Mouse (Mus musculus): ENCODE data around the gene Osbpl8. TPM values are rescaled to one million over a fixed set of nuclear protein-coding genes. Genes with fewer than 3 reads are reported as not detected.

The Osbpl8 gene
- polyA plus RNA-seq, 1 experiment, result 0.51 TPM

DNA sequence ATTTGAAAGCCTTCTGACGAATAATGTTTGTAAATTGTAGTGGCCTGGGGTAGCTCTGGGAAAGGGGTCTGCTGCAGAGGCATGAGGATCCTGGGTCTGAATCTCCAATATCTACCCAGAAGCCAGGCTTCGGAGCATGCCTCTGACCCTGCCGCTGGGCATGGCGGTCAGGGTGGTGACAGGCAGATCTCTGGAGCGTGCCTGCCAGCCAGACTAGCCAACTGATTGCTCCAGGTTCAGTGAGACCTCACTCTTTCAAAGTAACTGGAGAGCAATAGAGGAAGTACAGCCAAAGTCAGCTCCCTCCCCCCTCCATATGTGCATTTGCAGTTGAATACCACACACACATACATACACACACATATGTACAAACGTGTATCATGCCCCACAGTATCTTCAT, 137.9 kb downstream of the Osbpl8 start:
- Histone ChIP-seq H3K4me1 (ENCODE audit: control insufficient read depth) (peaks cover 18% of the 10 kb centered on the region), H3K4me3 (replicated peaks) (no peak overlapping the region), H3K9me3 (ENCODE audit: control insufficient read depth, low read length) (no peaks in the 10 kb centered on the region), H3K27me3 (ENCODE audit: control insufficient read depth) (no peaks in the 10 kb centered on the region), H3K36me3 (ENCODE audit: control insufficient read depth) (no peaks in the 10 kb centered on the region)
- no peak for TF ChIP-seq GATA1 (IDR thresholded peaks at IDR 0.05; ENCODE audit: low read length)
- TF ChIP-seq TAL1 (IDR thresholded peaks at IDR 0.05; ENCODE audit: low read length), result no peak

DNA sequence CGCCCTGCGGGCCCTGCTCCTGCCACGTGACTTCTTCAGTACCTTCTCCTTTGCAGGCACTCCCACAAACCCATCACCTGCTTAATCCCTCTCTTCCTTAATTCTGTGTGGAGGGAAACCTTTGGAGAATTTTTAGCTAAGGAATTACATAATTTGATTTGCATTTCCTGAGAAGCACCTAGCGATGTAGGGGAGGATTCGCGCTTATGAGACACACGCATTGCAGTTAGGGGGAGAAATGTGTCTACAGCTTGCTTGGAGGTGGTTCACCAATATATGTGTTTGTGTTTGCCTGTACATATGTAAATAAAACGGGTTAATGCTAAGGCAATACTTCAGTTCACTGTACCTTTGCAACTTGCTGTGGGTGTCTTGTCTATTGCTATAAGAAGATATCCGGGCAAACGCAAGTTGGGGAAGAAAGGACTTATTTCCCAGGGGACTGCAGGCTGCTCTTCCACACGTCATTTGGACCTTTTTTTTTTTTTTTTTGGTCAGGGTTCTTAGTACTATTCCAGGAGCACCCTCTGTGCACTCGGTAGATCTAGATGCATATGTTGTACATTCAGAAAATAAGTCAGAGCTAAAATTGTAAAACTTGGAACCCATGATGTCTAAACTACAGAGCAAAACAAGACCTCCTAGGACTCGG, 144.4 kb downstream of the Osbpl8 start:
- Histone ChIP-seq H3K27me3 (ENCODE audit: control insufficient read depth) (no peaks in the 10 kb centered on the region), H3K9me3 (ENCODE audit: control insufficient read depth, low read length) (peaks cover 2% of the 10 kb centered on the region; the same call in 1 of the 2 replicates), H3K4me3 (replicated peaks) (no peak overlapping the region), H3K4me1 (ENCODE audit: control insufficient read depth) (no peaks in the 10 kb centered on the region), H3K36me3 (ENCODE audit: control insufficient read depth) (no peaks in the 10 kb centered on the region)
- TF ChIP-seq TAL1 (IDR thresholded peaks at IDR 0.05; ENCODE audit: low read length) (no peak), GATA1 (IDR thresholded peaks at IDR 0.05; ENCODE audit: low read length) (no peak)

DNA sequence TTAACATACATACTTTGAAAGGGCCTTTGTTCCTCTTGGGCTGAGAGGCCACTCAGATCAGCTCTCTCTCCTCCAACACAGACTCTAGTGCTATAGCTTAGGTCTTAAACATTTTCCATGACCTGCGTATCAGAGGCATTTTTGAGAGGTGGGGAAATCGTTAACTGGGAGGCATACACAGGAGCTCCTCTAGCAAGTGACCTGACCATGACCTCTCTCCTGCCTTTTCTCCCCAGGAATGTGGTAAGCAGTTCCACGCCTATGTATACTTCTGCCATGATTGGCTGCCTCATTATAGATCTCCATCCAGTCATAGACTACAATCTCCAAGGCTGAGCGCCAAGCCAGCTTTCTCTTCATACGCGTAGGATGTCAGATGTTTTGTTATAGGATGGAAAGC, 148.7 kb downstream of the Osbpl8 start:
- no peaks in the 10 kb centered on the region for H3K27me3 ChIP-seq (ENCODE audit: control insufficient read depth)
- TF ChIP-seq TAL1 (IDR thresholded peaks at IDR 0.05; ENCODE audit: low read length) (no peak), GATA1 (IDR thresholded peaks at IDR 0.05; ENCODE audit: low read length) (no peak)
- H3K4me1 ChIP-seq (ENCODE audit: control insufficient read depth), result no peaks in the 10 kb centered on the region
- H3K4me3 ChIP-seq (replicated peaks), result no peak overlapping the region
- H3K36me3 ChIP-seq (ENCODE audit: control insufficient read depth), result no peaks in the 10 kb centered on the region
- H3K9me3 ChIP-seq (ENCODE audit: control insufficient read depth, low read length), result peaks cover 2% of the 10 kb centered on the region; the same call in 1 of the 2 replicates

DNA sequence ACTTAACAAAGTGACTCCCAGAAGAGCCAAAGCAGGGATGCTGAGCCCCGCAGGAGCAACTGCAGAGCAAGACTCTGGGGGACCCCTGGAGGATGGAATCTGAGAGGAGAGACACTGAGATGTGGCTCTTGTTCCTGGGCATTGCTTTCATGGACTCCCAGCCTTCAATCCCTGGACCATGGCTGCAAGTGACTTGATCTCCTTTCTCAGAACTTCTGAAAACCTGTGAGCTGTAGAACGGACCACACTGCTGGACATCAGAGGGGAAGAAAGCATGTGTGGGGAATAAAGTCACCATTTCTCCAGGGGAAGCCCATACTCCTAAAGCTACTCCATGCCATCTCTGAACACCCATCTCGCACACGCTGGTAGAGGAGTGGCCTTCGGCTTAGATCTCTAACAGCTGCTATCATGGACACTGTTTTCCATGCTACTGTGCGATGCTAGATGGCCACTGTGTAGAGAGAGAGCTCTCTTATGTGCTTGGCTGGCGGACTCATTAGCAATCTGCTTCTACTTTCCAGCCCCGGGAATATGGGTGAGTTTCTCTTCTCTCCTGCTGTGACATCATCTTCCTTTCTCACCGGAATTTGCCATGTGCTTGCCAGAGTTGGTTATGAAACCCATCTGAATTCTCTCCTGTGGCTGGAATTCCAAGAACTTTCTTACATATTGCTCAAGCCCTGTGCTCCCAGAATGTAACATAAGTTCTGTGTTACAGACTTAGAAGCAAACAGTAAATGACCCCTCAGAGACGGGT, 150.3 kb downstream of the Osbpl8 start:
- no peak overlapping the region for H3K4me3 ChIP-seq (replicated peaks)
- H3K27me3 ChIP-seq (ENCODE audit: control insufficient read depth), result no peaks in the 10 kb centered on the region
- H3K9me3 ChIP-seq (ENCODE audit: control insufficient read depth, low read length), result peaks cover 2% of the 10 kb centered on the region; the same call in 1 of the 2 replicates
- H3K36me3 ChIP-seq (ENCODE audit: control insufficient read depth), result no peaks in the 10 kb centered on the region
- H3K4me1 ChIP-seq (ENCODE audit: control insufficient read depth), result no peaks in the 10 kb centered on the region
- no peak for TF ChIP-seq GATA1 (IDR thresholded peaks at IDR 0.05; ENCODE audit: low read length)
- TF ChIP-seq TAL1 (IDR thresholded peaks at IDR 0.05; ENCODE audit: low read length), result no peak

DNA sequence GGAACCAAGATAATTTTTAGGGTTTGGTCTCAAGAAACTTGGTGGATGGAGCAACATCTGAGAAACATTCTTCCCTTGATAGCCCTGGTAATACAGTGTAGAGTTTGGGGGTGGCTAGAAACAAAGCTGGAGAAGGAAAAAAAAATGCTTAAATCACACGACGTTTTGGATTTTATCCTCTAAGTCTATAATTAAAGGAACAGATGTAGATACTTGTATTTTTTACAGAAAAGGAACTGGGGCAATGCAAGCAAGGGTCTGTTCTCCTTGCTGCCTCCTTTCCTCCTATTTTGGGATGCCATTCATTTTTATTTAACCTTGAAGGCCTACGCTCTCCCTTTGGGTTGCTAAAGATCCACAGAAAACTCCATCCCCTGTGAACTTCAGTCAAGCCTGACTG, 151.4 kb downstream of the Osbpl8 start:
- Histone ChIP-seq H3K36me3 (ENCODE audit: control insufficient read depth) (no peaks in the 10 kb centered on the region), H3K27me3 (ENCODE audit: control insufficient read depth) (no peaks in the 10 kb centered on the region), H3K4me1 (ENCODE audit: control insufficient read depth) (no peaks in the 10 kb centered on the region), H3K4me3 (replicated peaks) (no peak overlapping the region), H3K9me3 (ENCODE audit: control insufficient read depth, low read length) (peaks cover 3% of the 10 kb centered on the region; the same call in 1 of the 2 replicates)
- TF ChIP-seq TAL1 (IDR thresholded peaks at IDR 0.05; ENCODE audit: low read length) (no peak), GATA1 (IDR thresholded peaks at IDR 0.05; ENCODE audit: low read length) (no peak)

DNA sequence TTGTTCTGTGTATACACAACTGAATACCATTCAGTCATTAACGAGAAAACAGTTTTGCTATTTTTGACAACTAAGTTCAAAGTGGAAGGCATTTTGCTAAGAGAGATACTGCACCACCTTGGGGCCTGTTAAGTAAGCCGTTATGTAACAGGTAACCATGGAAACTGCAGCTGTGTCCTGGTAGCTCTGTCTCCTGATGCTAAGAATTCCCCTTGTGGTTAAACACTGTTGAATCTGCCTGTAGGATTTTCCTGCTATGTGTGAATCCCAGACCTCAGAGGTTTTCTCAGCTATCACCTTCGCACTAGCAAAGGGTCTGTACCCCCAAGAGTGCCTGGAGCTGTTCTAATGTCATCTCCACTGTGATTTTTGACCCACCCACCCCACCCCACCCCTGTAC, 153.5 kb downstream of the Osbpl8 start:
- Histone ChIP-seq H3K9me3 (ENCODE audit: control insufficient read depth, low read length) (peaks cover 3% of the 10 kb centered on the region; the same call in 1 of the 2 replicates), H3K4me1 (ENCODE audit: control insufficient read depth) (no peaks in the 10 kb centered on the region), H3K27me3 (ENCODE audit: control insufficient read depth) (no peaks in the 10 kb centered on the region), H3K36me3 (ENCODE audit: control insufficient read depth) (no peaks in the 10 kb centered on the region), H3K4me3 (replicated peaks) (no peak overlapping the region)
- no peak for TF ChIP-seq TAL1 (IDR thresholded peaks at IDR 0.05; ENCODE audit: low read length)
- TF ChIP-seq GATA1 (IDR thresholded peaks at IDR 0.05; ENCODE audit: low read length), result no peak

DNA sequence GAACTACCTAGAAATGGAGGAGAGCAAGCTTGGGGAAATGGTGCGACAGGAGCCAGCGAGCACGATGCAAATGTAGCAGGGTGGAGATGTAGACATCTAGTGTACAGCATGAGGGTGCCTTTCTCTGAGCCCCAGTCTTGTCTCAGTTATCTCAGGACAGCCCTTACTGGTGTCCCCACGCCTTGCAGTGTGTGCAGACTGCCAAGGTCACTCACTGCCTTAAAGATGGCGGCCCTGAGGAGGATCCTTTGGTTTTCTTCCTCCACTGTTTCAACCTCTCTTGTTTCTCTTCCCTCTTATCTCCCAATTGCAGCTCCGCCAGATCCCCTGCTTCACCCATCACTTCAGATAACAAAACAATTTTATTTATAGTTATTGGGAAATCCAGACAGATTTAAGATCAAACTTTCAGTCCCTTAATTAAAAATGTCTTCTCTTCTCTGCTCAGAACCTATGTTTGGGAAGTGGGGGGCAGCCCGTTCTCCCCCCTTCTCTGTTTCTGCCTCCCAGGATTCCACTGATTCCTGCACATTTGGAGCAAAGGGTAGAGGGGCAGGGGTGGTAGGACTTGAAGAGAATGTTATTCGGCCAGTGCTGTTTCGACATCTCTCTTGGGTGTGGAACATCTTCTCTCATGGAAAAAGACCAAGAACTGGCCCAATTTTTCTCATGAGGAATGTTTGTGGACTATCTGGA, 154.4 kb downstream of the Osbpl8 start:
- H3K4me1 ChIP-seq (ENCODE audit: control insufficient read depth), result no peaks in the 10 kb centered on the region
- H3K27me3 ChIP-seq (ENCODE audit: control insufficient read depth), result no peaks in the 10 kb centered on the region
- H3K36me3 ChIP-seq (ENCODE audit: control insufficient read depth), result no peaks in the 10 kb centered on the region
- TF ChIP-seq GATA1 (IDR thresholded peaks at IDR 0.05; ENCODE audit: low read length) (no peak), TAL1 (IDR thresholded peaks at IDR 0.05; ENCODE audit: low read length) (no peak)
- no peak overlapping the region for H3K4me3 ChIP-seq (replicated peaks)
- peaks cover 3% of the 10 kb centered on the region; the same call in 1 of the 2 replicates for H3K9me3 ChIP-seq (ENCODE audit: control insufficient read depth, low read length)

DNA sequence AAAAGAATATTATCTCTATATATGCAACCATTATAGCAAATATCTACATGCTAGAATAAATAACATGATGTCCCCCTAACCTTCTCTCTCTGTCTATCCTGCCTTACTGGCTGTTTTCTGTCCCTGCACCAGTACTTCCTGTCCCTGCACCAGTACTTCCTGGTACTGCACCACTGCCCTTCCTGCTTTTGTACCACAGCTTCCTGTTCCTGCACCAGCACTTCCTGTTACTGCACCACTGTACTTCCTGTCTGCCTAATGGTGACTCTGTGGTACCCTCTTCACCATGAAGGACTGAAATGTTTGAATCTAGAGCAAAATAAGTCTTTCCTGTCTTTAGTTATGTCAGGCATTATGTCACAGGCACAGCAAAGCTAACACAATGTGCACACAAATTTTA, 156.0 kb downstream of the Osbpl8 start:
- no peak for TF ChIP-seq TAL1 (IDR thresholded peaks at IDR 0.05; ENCODE audit: low read length)
- H3K27me3 ChIP-seq (ENCODE audit: control insufficient read depth), result no peaks in the 10 kb centered on the region
- H3K36me3 ChIP-seq (ENCODE audit: control insufficient read depth), result no peaks in the 10 kb centered on the region
- H3K4me3 ChIP-seq (replicated peaks), result no peak overlapping the region
- H3K4me1 ChIP-seq (ENCODE audit: control insufficient read depth), result no peaks in the 10 kb centered on the region
- peaks cover 3% of the 10 kb centered on the region; the same call in 1 of the 2 replicates for H3K9me3 ChIP-seq (ENCODE audit: control insufficient read depth, low read length)

DNA sequence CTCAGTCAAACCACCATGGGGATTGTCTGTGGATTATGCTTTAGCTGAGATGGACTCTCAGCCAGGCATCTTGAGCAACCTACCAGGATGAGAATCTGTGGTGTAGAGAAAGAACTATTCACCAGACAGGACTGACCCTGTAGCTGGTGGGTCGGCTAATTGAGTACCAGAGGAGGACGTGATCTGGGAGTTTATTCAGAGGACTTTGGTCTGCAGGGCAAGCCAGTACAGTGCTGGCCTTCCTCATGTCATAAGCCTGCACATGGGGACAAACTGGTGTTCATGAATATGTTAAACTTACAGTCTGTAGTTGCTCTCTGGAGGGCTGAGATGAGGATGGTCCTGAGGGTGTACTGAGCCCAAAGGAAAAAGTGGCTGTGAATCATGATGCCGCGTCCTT, 163.4 kb downstream of the Osbpl8 start:
- Histone ChIP-seq H3K4me1 (ENCODE audit: control insufficient read depth) (no peaks in the 10 kb centered on the region), H3K36me3 (ENCODE audit: control insufficient read depth) (no peaks in the 10 kb centered on the region), H3K27me3 (ENCODE audit: control insufficient read depth) (no peaks in the 10 kb centered on the region), H3K9me3 (ENCODE audit: control insufficient read depth, low read length) (no peaks in the 10 kb centered on the region), H3K4me3 (replicated peaks) (no peak overlapping the region)
- no peak for TF ChIP-seq GATA1 (IDR thresholded peaks at IDR 0.05; ENCODE audit: low read length)
- no peak for TF ChIP-seq TAL1 (IDR thresholded peaks at IDR 0.05; ENCODE audit: low read length)
